25 mouse cellular contexts compared by ENCODE assay signal in genomic region chr11:82621061-82621460, GRCm38 (mm10).
DNase-seq lines count a peak whose midpoint lies in the region; ATAC-seq and TF ChIP-seq lines count a peak whose summit lies in the region.
"Had no signal": no experiment of that assay in that cellular context is flagged by ENCODE, and none has a peak within 500 bp of the region (broad histone marks: within the 10 kb centered on the region; RNA-seq: fewer than 3 reads in every experiment).

No protein-coding gene starts in this region.

- no peaks in the 10 kb centered on the region for H3K9me3 ChIP-seq in midbrain, embryonic 15.5 days
- no peaks in the 10 kb centered on the region for H3K9me3 ChIP-seq in midbrain, embryonic 16.5 days (replicated peaks; ENCODE audit: control insufficient read depth, low read length, poor library complexity, severe bottlenecking)
- H3K9me3 ChIP-seq: embryonic facial prominence, embryonic 10.5 days; embryonic facial prominence, embryonic 13.5 days; forebrain, embryonic 12.5 days; forebrain, embryonic 15.5 days; heart, embryonic 10.5 days; hindbrain, embryonic 12.5 days; hindbrain, embryonic 15.5 days had no signal

- no peak for TF ChIP-seq POLR2A in kidney, adult 2 months (IDR thresholded peaks at IDR 0.05; ENCODE audit: low read depth, low read length)

- H3K4me2 ChIP-seq in midbrain, embryonic 15.5 days, result no peak overlapping the region
- no peak overlapping the region for H3K4me2 ChIP-seq in midbrain, embryonic 16.5 days (ENCODE audit: low read length)
- H3K4me2 ChIP-seq: embryonic facial prominence, embryonic 13.5 days; forebrain, embryonic 12.5 days; forebrain, embryonic 15.5 days; hindbrain, embryonic 12.5 days; hindbrain, embryonic 15.5 days had no signal

- no peak for TF ChIP-seq CTCF in kidney, adult 2 months (conservative IDR thresholded peaks at IDR 0.05; ENCODE audit: insufficient read depth, insufficient read length, low read depth, low read length)

- no peak overlapping the region for H3K27ac ChIP-seq in kidney, adult 2 months (ENCODE audit: insufficient read depth, low read depth, low read length)
- no peak overlapping the region for H3K27ac ChIP-seq in midbrain, embryonic 15.5 days
- no peak overlapping the region for H3K27ac ChIP-seq in midbrain, embryonic 16.5 days (ENCODE audit: low read length)
- H3K27ac ChIP-seq: embryonic facial prominence, embryonic 10.5 days; embryonic facial prominence, embryonic 13.5 days; forebrain, embryonic 12.5 days; forebrain, embryonic 15.5 days; heart, adult 2 months; heart, embryonic 10.5 days; hindbrain, embryonic 12.5 days; hindbrain, embryonic 15.5 days had no signal

- H3K4me1 ChIP-seq in kidney, adult 2 months (ENCODE audit: control insufficient read depth, insufficient read depth, low read length), result no peaks in the 10 kb centered on the region
- H3K4me1 ChIP-seq in midbrain, embryonic 15.5 days, result peaks cover 18% of the 10 kb centered on the region
- peaks cover 21% of the 10 kb centered on the region for H3K4me1 ChIP-seq in midbrain, embryonic 16.5 days (ENCODE audit: control insufficient read depth, insufficient read depth, low read length)
- H3K4me1 ChIP-seq: heart, embryonic 10.5 days had no signal

- H3K27me3 ChIP-seq in kidney, adult 2 months (replicated peaks; ENCODE audit: control insufficient read depth, insufficient read depth, low read length), result no peaks in the 10 kb centered on the region
- no peaks in the 10 kb centered on the region for H3K27me3 ChIP-seq in midbrain, embryonic 15.5 days (replicated peaks)
- H3K27me3 ChIP-seq in midbrain, embryonic 16.5 days (ENCODE audit: control insufficient read depth, insufficient read depth, low read depth, low read length), result no peaks in the 10 kb centered on the region
- H3K27me3 ChIP-seq: hindbrain, embryonic 15.5 days had no signal

- H3K4me3 ChIP-seq in kidney, adult 2 months (ENCODE audit: insufficient read depth, low read depth, low read length), result no peak overlapping the region
- H3K4me3 ChIP-seq in midbrain, embryonic 15.5 days, result no peak overlapping the region
- no peak overlapping the region for H3K4me3 ChIP-seq in midbrain, embryonic 16.5 days (ENCODE audit: low read depth, low read length)
- H3K4me3 ChIP-seq: embryonic facial prominence, embryonic 10.5 days; embryonic facial prominence, embryonic 13.5 days; erythroblast, embryonic 14.5 days; forebrain, embryonic 12.5 days; forebrain, embryonic 15.5 days; heart, adult 2 months; heart, embryonic 10.5 days; hindbrain, embryonic 12.5 days; hindbrain, embryonic 15.5 days had no signal

- DNase-seq in kidney, adult 2 months, result peak; percentile 65
- DNase-seq in kidney, adult 8-10 months, result peak; percentile 23 to 26
- peak; percentile 24 for DNase-seq in kidney, postnatal 10 days
- peak; percentile 45 to 46 for DNase-seq in kidney, postnatal 36 days
- no peak for DNase-seq in spleen, postnatal 36 days (ENCODE audit: low spot score in 2 of 2)
- DNase-seq: adrenal gland, adult 2 months; adrenal gland, postnatal 14 days; cerebellum, adult 11 months; cerebellum, adult 2 months; cerebellum, adult 9-11 months; cerebellum, postnatal 25 days; gastrocnemius, postnatal 10 days; gastrocnemius, postnatal 36 days; heart, adult 2 months had no signal

- WGBS in kidney, adult 2 months, result 35% methylated on average over 10 of the region's 10 CpGs
- 93% methylated on average over 10 of the region's 10 CpGs for WGBS in midbrain, embryonic 15.5 days
- 91% methylated on average over 10 of the region's 10 CpGs for WGBS in midbrain, embryonic 16.5 days

- H3K9ac ChIP-seq in midbrain, embryonic 15.5 days, result no peak overlapping the region
- H3K9ac ChIP-seq in midbrain, embryonic 16.5 days (ENCODE audit: low read depth, low read length), result no peak overlapping the region
- H3K9ac ChIP-seq: embryonic facial prominence, embryonic 13.5 days; forebrain, embryonic 12.5 days; forebrain, embryonic 15.5 days; hindbrain, embryonic 12.5 days; hindbrain, embryonic 15.5 days had no signal

- no peaks in the 10 kb centered on the region for H3K36me3 ChIP-seq in kidney, adult 2 months (ENCODE audit: control insufficient read depth, insufficient read depth, low read length)
- H3K36me3 ChIP-seq in midbrain, embryonic 15.5 days (replicated peaks), result no peaks in the 10 kb centered on the region
- no peaks in the 10 kb centered on the region for H3K36me3 ChIP-seq in midbrain, embryonic 16.5 days (ENCODE audit: control insufficient read depth, insufficient read depth, low read length)
- H3K36me3 ChIP-seq: embryonic facial prominence, embryonic 10.5 days; embryonic facial prominence, embryonic 13.5 days; forebrain, embryonic 12.5 days; forebrain, embryonic 15.5 days; heart, embryonic 10.5 days; hindbrain, embryonic 12.5 days; hindbrain, embryonic 15.5 days had no signal

- no peak for ATAC-seq in midbrain, embryonic 15.5 days (replicated peaks)
- ATAC-seq in midbrain, embryonic 16.5 days, result no peak
- ATAC-seq: CD4-positive, CD25-positive, alpha-beta regulatory T cell, adult 4 months had no signal

Comparison
In these comparisons a context has a peak if more than half of its experiments do, and no peak if none do; other contexts are left out.
1. DNase-seq: peak in kidney, adult 2 months (single experiment), kidney, adult 8-10 months (2 of 2), kidney, postnatal 10 days (single experiment) and kidney, postnatal 36 days (2 of 2); none in spleen, postnatal 36 days (0 of 2).